Mouse (Mus musculus) liver, embryonic 13.5 days (tissue): ENCODE results near the gene Tmem51. TPM values are rescaled to one million over a fixed set of nuclear protein-coding genes. Genes with fewer than 3 reads are reported as not detected.
"Not testable (repeated sequence)": the region's sequence is repeated elsewhere in the genome, so short reads cannot be mapped to it uniquely, and the experiment has no call there.

Source experiments
- ATAC-seq: fragments of 200-750 bp; cut with Nextera tagmentation; 2 replicates; pipeline ENCODE4 v1.8.0; 2017; ENCODE audit warnings: low read depth, mild to moderate bottlenecking, moderate number of reproducible peaks, moderate library complexity
- DNase-seq: peaks from one replicate; pipeline ENCODE4 v3.0.0; 2022
- H3K27ac ChIP-seq: fragments of 300-500 bp; sonication (generic); 2 replicates; pipeline ENCODE4 v1.5.1; 2015; ENCODE audit warnings: moderate library complexity, mild to moderate bottlenecking, inconsistent platforms
- H3K27me3 ChIP-seq: fragments of 300-500 bp; sonication (generic); 2 replicates; pipeline ENCODE4 v1.6.1; 2015; ENCODE audit warnings: mild to moderate bottlenecking, inconsistent platforms
- H3K36me3 ChIP-seq: fragments of 300-500 bp; sonication (generic); 2 replicates; pipeline ENCODE4 v1.6.1; 2015; ENCODE audit warnings: mild to moderate bottlenecking, inconsistent platforms
- H3K4me1 ChIP-seq: fragments of 300-500 bp; sonication (generic); replicated peaks from 2 replicates; pipeline ENCODE4 v1.6.1; 2015; ENCODE audit warnings: inconsistent platforms
- H3K4me2 ChIP-seq: fragments of 300-500 bp; sonication (generic); 2 replicates; pipeline ENCODE4 v1.6.1; 2015; ENCODE audit warnings: inconsistent platforms, mild to moderate bottlenecking, moderate library complexity
- H3K4me3 ChIP-seq: fragments of 300-500 bp; sonication (generic); replicated peaks from 2 replicates; pipeline ENCODE4 v1.5.1; 2015; ENCODE audit warnings: mild to moderate bottlenecking, inconsistent platforms
- H3K9ac ChIP-seq: fragments of 300-500 bp; sonication (generic); 2 replicates; pipeline ENCODE4 v1.6.1; 2015; ENCODE audit warnings: mild to moderate bottlenecking, inconsistent platforms
- H3K9me3 ChIP-seq: fragments of 300-500 bp; sonication (generic); replicated peaks from 2 replicates; pipeline ENCODE4 v1.6.1; 2016; ENCODE audit warnings: inconsistent platforms
- WGBS: fragments of 180-500 bp; shearing (Covaris S2); methylation state at CpG from one replicate; pipeline ENCODE4 v1.1.7; 2015; ENCODE audit not compliant: insufficient replicate concordance; 5-methylcytosine and 5-hydroxymethylcytosine counted together
- polyA plus RNA-seq: library from polyadenylated mRNA; unstranded; fragments of >200 nt; fragmentation: Nextera tagmentation; extraction: Ambion mirVana; gene quantifications from 2 replicates; pipeline ENCODE4 v1.2.1, GENCODE M21; 2015

Tmem51 gene
- polyA plus RNA-seq, 1 experiment from 2014 or later = 13.5 TPM

DNA sequence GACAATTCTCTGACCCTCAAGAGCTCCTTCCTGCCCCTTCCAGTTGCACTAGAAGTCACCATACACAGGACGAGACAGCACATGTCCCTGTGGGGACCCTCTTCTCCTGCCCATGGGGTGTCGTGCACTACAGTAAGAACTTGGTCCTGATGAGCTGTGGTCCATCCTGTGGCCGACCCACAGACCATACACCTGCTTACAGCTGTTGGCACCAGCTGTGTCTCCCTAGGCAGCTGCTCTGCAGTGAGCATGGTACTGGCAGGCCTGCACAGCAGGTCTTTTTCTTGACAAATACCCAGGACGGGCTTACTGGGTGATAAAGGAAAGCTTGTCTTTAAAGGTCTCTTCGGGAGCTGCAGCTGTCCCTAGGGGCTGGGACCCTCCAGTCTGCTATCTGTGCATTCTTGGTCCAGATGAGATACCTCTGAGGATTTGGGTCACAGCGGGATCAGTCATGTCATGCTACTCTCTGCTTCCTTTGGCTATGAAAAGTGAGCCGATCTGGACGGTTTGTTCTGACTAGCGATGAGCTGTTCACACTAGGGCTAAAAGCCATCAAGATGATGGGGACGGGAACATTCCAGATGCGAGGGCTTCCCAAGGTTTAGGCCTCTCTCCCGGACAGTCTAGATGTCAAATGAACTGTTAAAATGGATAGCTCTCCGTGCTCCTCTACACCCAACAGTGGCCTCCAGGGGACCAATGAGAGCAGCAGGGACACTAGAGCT is 24.8 kb downstream of the Tmem51 start:
- H3K4me2 ChIP-seq = no peak overlapping the region
- ATAC-seq (no peak), DNase-seq (no peak)
- no peak overlapping the region for H3K27ac ChIP-seq
- WGBS = 68% methylated on average over 13 of the region's 13 CpGs
- no peak overlapping the region for H3K9ac ChIP-seq
- peaks cover 3% of the 10 kb centered on the region; the same call in 1 of the 2 replicates for H3K27me3 ChIP-seq
- no peak overlapping the region for H3K4me3 ChIP-seq
- no peaks in the 10 kb centered on the region for H3K36me3 ChIP-seq
- H3K9me3 ChIP-seq = no peaks in the 10 kb centered on the region
- peaks cover 45% of the 10 kb centered on the region for H3K4me1 ChIP-seq

DNA sequence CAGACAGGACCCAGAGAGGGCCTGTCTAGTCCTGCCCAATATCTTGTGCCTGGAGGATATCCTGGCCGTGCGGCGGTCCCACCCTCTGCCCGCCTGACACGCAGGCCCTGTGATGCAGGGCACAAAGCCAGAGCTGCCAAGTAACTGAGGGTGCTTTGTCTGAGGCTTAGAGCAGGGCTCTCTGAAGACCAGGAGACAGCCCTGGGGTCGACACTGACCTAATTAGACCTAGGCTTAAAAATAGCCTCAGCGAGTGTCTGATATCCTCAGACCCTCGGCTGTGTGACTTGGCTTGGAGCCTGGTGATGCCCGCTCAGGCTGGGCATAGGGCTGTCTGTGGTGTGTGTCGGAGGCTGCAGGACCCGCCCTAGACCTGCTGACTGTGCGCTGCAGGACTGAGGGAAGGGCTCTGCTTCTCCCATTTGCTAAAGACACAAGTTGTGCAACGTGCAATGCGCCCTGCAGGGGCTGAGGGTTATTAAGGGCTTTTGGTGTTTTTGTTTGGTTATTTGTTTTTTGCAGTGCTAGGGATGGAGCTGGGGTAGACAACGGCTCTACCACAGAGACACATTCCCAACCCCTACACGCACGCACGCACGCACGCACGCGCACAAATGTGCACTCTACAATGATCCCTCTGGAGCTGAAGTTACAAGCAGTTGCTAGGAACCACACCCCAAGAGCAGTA is 26.4 kb downstream of the Tmem51 start:
- WGBS = 76% methylated on average over 22 of the region's 22 CpGs
- ATAC-seq = no peak
- peaks cover 48% of the 10 kb centered on the region for H3K4me1 ChIP-seq
- H3K4me2 ChIP-seq = no peak overlapping the region
- no peak overlapping the region for H3K27ac ChIP-seq
- no peak for DNase-seq
- H3K36me3 ChIP-seq = no peaks in the 10 kb centered on the region
- no peak overlapping the region for H3K4me3 ChIP-seq
- H3K9me3 ChIP-seq = no peaks in the 10 kb centered on the region
- H3K27me3 ChIP-seq = no peaks in the 10 kb centered on the region
- H3K9ac ChIP-seq = no peak overlapping the region; the same call in 1 of the 2 replicates

DNA sequence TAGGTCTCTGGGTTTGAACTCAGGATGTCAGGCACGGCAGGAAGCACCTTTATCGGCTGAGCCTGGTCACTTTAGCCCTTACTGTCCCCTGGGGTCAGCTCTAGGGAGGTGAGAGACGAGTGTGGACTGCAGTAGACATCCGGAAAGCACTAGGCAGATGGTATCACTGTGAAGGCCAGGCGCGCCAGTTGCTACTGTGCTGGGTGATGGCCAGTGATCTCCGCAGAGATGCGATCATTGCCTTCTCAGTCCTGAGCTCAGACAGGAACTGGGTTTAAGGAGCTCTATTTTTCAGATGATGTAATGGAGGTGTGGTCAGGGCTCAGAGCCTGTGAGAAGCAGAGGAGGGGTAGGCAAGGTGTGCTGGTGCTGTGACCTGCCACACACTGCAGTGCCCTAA is 28.5 kb downstream of the Tmem51 start:
- no peak overlapping the region for H3K9ac ChIP-seq
- no peak for DNase-seq
- no peaks in the 10 kb centered on the region for H3K36me3 ChIP-seq
- H3K27me3 ChIP-seq = no peaks in the 10 kb centered on the region
- H3K27ac ChIP-seq = no peak overlapping the region
- peaks cover 55% of the 10 kb centered on the region for H3K4me1 ChIP-seq
- no peak overlapping the region for H3K4me3 ChIP-seq
- no peak for ATAC-seq
- WGBS = 76% methylated on average over 8 of the region's 8 CpGs
- no peaks in the 10 kb centered on the region for H3K9me3 ChIP-seq
- H3K4me2 ChIP-seq = no peak overlapping the region

DNA sequence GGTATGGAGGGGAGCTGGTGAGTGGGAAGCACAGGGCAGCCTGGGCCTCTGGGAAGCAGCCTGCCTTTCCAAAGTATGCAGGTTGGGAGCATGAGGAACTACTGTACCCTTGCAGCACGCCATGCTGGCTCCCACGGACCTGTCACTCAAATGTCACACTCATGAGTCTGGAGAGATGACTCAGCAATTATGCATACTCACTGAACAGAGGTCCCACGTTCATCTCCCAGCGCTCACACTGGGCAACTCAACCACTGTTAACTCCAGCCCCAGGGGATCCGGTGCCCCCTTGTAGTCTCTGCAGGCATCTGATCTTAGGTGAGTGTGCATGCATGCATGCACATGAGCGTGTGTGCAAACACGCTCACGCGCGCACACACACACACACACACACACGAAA is 29.5 kb downstream of the Tmem51 start:
- Histone ChIP-seq H3K27ac (peak overlapping the region; percentile 79; the same call in 1 of the 2 replicates), H3K9ac (no peak overlapping the region), H3K9me3 (no peaks in the 10 kb centered on the region), H3K4me2 (no peak overlapping the region), H3K4me1 (peaks cover 65% of the 10 kb centered on the region), H3K27me3 (no peaks in the 10 kb centered on the region), H3K36me3 (no peaks in the 10 kb centered on the region), H3K4me3 (no peak overlapping the region)
- ATAC-seq = peak; percentile 14; the same call in 1 of the 2 replicates
- WGBS = 58% methylated on average over 11 of the region's 11 CpGs
- no peak for DNase-seq

DNA sequence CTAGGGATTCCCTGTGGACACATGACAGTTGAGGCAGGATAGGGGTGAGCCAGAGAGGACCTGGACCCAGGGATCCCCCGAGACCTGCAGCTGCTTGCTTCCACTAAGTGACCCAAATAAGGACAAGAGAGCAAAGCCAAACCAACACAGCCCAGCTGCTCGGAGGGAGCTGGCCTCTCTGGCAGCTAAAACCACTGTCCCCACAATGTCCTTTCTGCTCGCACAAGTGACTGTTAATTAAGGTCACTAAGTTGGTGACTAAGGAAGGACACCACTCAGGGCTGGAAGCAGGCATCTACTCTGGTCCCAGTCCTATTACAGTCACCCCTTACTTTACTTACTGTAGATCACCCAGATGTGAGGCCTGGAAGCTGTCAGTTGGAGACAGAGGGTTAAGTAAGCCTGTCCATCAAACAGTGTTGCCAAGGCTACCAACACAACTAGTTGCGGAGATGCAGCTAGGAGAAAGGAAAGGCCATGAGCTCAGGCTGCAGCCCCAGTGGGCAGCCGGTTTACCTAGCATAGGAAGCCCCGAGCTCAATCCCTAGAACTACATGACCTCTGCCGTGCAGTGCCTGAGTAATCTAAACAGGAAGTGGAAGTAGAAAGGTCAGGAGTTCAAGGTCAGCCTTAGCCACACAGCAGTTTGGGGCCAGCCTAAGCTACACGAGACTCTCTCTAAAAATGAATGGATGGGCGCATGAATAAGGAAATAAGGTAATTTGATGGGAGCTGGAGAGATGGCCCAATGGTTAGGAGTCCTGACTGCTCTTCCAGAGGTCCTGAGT is 30.2 kb downstream of the Tmem51 start:
- ATAC-seq (no peak), DNase-seq (no peak)
- Histone ChIP-seq H3K9ac (no peak overlapping the region), H3K4me3 (no peak overlapping the region), H3K9me3 (no peaks in the 10 kb centered on the region), H3K4me1 (peaks cover 72% of the 10 kb centered on the region), H3K4me2 (no peak overlapping the region), H3K27ac (peak overlapping the region; percentile 79), H3K36me3 (no peaks in the 10 kb centered on the region), H3K27me3 (no peaks in the 10 kb centered on the region)
- WGBS = 40% methylated on average over 9 of the region's 9 CpGs

DNA sequence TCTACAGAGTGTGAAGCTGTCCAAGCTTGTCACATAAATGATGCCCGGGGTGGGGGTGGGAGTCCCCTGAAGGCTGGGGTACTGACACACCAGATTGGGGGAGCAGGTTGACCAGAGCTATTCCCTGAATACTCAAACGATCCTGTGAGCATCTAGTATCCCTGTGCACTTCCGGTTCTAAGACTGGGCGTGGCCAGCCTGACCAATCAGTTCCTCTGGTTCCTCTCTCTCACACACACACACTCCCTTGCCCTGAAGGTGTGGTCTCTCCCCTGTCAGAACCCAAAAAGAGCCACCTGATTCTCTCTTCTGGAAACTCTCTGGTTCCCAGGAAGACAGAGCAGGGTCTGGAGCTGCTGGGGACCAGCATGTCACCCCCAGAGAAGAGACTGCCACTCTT is 30.8 kb downstream of the Tmem51 start:
- peaks cover 78% of the 10 kb centered on the region for H3K4me1 ChIP-seq
- WGBS = 24% methylated on average over 4 of the region's 4 CpGs
- ATAC-seq = peak; percentile 33

DNA sequence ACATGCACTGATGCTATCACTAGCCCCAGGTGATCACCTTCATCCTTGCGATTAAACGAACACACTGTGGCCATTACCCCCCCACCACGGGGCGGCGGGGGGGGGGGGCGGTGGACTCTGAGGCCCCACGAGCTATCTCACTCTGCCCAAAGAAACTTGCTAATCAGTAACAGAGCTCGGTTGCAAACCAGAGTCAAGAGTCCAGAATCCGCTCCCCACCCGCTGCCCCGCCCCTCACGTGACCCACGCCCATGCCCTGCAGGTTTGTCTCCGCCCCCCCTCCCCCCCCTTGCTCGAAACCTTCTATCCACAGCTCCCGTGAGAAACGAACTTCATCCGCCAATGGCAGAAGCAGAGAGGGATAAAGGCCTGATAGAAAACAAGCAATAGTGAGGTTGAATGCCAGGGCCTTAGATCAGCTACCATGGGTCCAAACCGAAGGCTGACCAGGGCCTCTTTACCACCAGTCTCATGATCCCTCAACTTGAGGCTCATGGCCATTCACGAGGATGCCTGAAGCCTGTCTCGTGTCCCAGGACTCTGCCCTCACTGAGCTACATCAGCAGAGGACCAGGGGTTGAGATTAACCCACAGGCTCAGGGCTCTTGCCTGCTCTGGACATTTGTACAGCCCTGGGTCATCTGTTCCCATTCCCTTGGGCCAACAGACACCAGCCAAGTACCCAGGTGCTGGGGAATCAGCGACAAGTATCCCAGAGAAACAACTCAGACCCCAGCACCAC is 31.5 kb downstream of the Tmem51 start:
- H3K27ac ChIP-seq = peak overlapping the region; percentile 79
- peak overlapping the region; percentile 24; the same call in 1 of the 2 replicates for H3K4me2 ChIP-seq
- no peak overlapping the region for H3K4me3 ChIP-seq
- ATAC-seq (peak; percentile 34), DNase-seq (no peak)
- H3K9me3 ChIP-seq = no peaks in the 10 kb centered on the region
- H3K9ac ChIP-seq = no peak overlapping the region
- no peaks in the 10 kb centered on the region for H3K36me3 ChIP-seq
- peaks cover 80% of the 10 kb centered on the region for H3K4me1 ChIP-seq
- WGBS = 30% methylated on average over 22 of the region's 22 CpGs
- H3K27me3 ChIP-seq = no peaks in the 10 kb centered on the region

More for the DNA sequence above, 30.8 kb downstream of the Tmem51 start:
- Histone ChIP-seq H3K4me3 (no peak overlapping the region), H3K27ac (peak overlapping the region; percentile 79), H3K9me3 (no peaks in the 10 kb centered on the region), H3K36me3 (no peaks in the 10 kb centered on the region), H3K9ac (no peak overlapping the region), H3K27me3 (no peaks in the 10 kb centered on the region), H3K4me2 (0 out of 2 replicates have a peak overlapping the region, but pooled peaks have one; percentile 8)
- no peak for DNase-seq

DNA sequence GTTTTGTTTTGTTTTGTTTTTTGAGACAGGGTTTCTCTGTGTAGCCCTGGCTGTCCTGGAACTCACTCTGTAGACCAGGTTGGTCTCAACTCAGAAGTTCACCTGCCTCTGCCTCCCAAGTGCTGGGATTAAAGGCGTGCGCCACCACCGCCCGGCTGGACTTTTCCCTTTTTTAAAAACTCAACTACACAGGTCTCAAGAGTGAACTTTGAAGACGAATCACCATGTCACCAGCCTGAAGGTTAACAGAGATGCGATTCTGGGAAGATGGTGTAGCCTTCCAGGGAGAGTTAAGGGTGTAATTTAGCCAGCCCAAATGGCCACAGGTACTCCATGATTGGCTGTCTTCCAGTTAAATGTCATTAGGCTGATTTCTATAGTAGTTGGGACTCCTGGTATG is 32.2 kb downstream of the Tmem51 start:
- not testable (repeated sequence) for H3K4me3 ChIP-seq, H3K36me3 ChIP-seq, H3K9ac ChIP-seq, H3K9me3 ChIP-seq, DNase-seq, H3K27me3 ChIP-seq, ATAC-seq
- H3K4me1 ChIP-seq = peaks cover 83% of the 10 kb centered on the region
- peak overlapping the region; percentile 24; the same call in 1 of the 2 replicates for H3K4me2 ChIP-seq
- peak overlapping the region; percentile 48 for H3K27ac ChIP-seq
- 72% methylated on average over 6 of the region's 6 CpGs for WGBS

DNA sequence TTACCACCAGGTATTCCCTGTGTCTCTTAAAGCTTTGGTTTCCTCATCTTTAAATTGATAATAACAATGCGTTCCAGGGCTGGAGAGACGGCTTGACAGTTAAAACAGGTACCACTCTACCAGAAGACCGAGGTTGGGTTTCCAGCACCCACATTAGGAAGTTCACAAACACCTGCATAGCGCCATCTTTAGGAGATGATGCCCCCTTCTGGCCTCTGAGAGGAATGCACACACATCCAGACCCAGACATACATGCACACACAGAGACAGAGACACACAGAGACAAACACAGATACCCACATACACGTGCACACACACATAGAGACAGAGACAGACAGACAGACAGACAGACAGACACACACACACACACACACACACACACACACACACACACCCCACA is 34.1 kb downstream of the Tmem51 start:
- H3K9ac ChIP-seq = no peak overlapping the region
- peaks cover 85% of the 10 kb centered on the region for H3K4me1 ChIP-seq
- DNase-seq = no peak
- H3K9me3 ChIP-seq = no peaks in the 10 kb centered on the region
- 82% methylated on average over 5 of the region's 5 CpGs for WGBS
- peaks cover 11% of the 10 kb centered on the region for H3K27me3 ChIP-seq
- ATAC-seq = no peak
- no peaks in the 10 kb centered on the region for H3K36me3 ChIP-seq
- no peak overlapping the region for H3K4me3 ChIP-seq
- H3K27ac ChIP-seq = no peak overlapping the region
- H3K4me2 ChIP-seq = no peak overlapping the region

DNA sequence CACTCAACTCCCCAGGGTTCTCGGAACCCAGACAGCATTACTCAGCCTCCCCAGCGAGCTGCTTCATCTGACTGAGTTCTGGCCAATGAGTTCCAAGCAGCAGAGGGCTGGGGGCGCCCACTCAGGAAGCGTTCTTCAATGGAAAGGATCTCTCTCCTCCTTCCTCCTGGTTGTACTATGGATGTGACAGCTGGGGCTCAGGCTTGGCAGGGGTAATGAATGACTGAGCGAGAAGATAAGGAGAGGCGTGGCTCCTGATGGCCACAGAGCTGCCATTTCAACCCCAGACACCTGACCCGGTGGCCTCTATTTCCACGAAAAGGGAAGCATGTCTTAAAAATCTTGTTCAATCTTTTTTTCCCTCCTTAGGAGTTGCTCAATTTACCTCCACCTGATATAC is 35.7 kb downstream of the Tmem51 start:
- peak overlapping the region; percentile 39 for H3K4me2 ChIP-seq
- 0 out of 2 replicates have a peak overlapping the region, but pooled peaks have one; percentile 5 for H3K27ac ChIP-seq
- no peaks in the 10 kb centered on the region for H3K36me3 ChIP-seq
- DNase-seq = no peak
- peak; percentile 41; the same call in 1 of the 2 replicates for ATAC-seq
- H3K4me3 ChIP-seq = peak overlapping the region; percentile 16; the same call in 1 of the 2 replicates
- H3K4me1 ChIP-seq = peaks cover 76% of the 10 kb centered on the region
- WGBS = 14% methylated on average over 8 of the region's 8 CpGs
- peak overlapping the region; percentile 15; the same call in 1 of the 2 replicates for H3K9ac ChIP-seq
- H3K27me3 ChIP-seq = peaks cover 18% of the 10 kb centered on the region
- H3K9me3 ChIP-seq = no peaks in the 10 kb centered on the region
